Mouse (Mus musculus) brown adipose tissue, adult 24 weeks (tissue): ENCODE measurements around the gene Entpd5. TPM values are rescaled to one million over a fixed set of nuclear protein-coding genes. Genes with fewer than 3 reads are reported as not detected.

Source experiments
- H3K27ac ChIP-seq: fragments of 200-500 bp; replicated peaks from 2 replicates; pipeline ENCODE4 v1.5.1; 2012; ENCODE audit warnings: low read depth, mild to moderate bottlenecking, low read length
- H3K4me1 ChIP-seq: fragments of 200-500 bp; 2 replicates; pipeline ENCODE4 v1.6.1; 2012; ENCODE audit warnings: low read length, mixed read lengths; ENCODE audit not compliant: control insufficient read depth, insufficient read depth, insufficient read length
- H3K4me3 ChIP-seq: fragments of 200-500 bp; 2 replicates; pipeline ENCODE4 v1.5.1; 2012; ENCODE audit warnings: low read depth, mild to moderate bottlenecking, low read length, moderate library complexity; ENCODE audit not compliant: insufficient read depth
- polyA plus RNA-seq: library from polyadenylated mRNA; stranded (reverse); fragments of >200 nt; gene quantifications from 2 replicates; pipeline ENCODE4 v1.2.4, GENCODE M21; 2012; ENCODE audit not compliant: missing spikeins, insufficient read depth, insufficient read length

Entpd5 gene
- polyA plus RNA-seq, 1 experiment: 97.3 TPM

DNA sequence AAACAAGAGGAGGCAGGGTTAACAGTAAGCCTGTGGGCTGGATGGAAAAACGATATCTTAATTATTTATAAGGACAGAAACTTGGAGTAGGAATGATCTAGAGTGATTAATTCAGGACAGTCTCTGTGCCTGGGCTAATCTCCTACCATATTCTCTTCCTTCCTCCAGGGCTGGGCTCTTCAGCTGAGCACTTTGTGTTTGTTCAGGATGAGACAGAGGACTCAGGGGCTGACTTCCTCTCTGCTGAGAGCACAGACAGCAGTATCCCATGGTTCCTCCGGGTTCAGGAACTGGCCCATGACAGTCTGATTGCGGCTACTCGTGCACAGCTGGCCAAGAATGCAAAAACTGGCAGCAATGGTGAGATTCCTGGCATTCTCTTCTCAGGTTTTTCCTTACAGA is 81.7 kb downstream of the Entpd5 start:
- H3K4me1 ChIP-seq: no peaks in the 10 kb centered on the region
- H3K4me3 ChIP-seq: no peak overlapping the region
- H3K27ac ChIP-seq: no peak overlapping the region

Other genes starting within 250 kb of the Entpd5 start
- 6.9 and 9.5 TPM in 2 replicates for gene Elmsan1, start 190.1 kb downstream of the Entpd5 start, polyA plus RNA-seq
- 253 and 299 TPM in 2 replicates for gene Ptgr2, start 123.8 kb downstream of the Entpd5 start, polyA plus RNA-seq
- 11.5 and 15.7 TPM in 2 replicates for gene Zfp410, start 92.2 kb downstream of the Entpd5 start, polyA plus RNA-seq
- 153 and 163 TPM in 2 replicates for gene Coq6, start 47.4 kb downstream of the Entpd5 start, polyA plus RNA-seq
- 3.1 and 4.3 TPM in 2 replicates for gene Fam161b, start 47.2 kb downstream of the Entpd5 start, polyA plus RNA-seq
- 11.5 and 16.1 TPM in 2 replicates for gene Bbof1, start within 50 bp of the Entpd5 start, polyA plus RNA-seq
- 11.2 and 14.2 TPM in 2 replicates for gene Rnf113a2, start 8.2 kb upstream of the Entpd5 start, polyA plus RNA-seq
- 442 and 528 TPM in 2 replicates for gene Aldh6a1, start 42.0 kb upstream of the Entpd5 start, polyA plus RNA-seq
- 13.7 and 19.7 TPM in 2 replicates for gene Lin52, start 42.4 kb upstream of the Entpd5 start, polyA plus RNA-seq
- gene Vsx2, start 160.7 kb upstream of the Entpd5 start, polyA plus RNA-seq: not detected in 2 replicates
- gene Abcd4, start 208.4 kb upstream of the Entpd5 start, polyA plus RNA-seq: 13.2 and 14.1 TPM in 2 replicates
- not detected in 2 replicates for gene Vrtn, start 232.0 kb upstream of the Entpd5 start, polyA plus RNA-seq